Mouse (Mus musculus) midbrain, embryonic 16.5 days (tissue): ENCODE data around the gene Gm21118. TPM values are rescaled to one million over a fixed set of nuclear protein-coding genes. Genes with fewer than 3 reads are reported as not detected.
"Not testable (repeated sequence)": the region's sequence is repeated elsewhere in the genome, so short reads cannot be mapped to it uniquely, and the experiment has no call there.

Experiments
- ATAC-seq: fragments of 200-750 bp; cut with Nextera tagmentation; 2 replicates; pipeline ENCODE4 v1.8.0; 2017; ENCODE audit warnings: moderate TSS enrichment
- H3K27ac ChIP-seq: fragments of 300-500 bp; sonication (generic); 2 replicates; pipeline ENCODE4 v1.5.1; 2014; ENCODE audit warnings: mild to moderate bottlenecking, low read length, mixed read lengths
- H3K27me3 ChIP-seq: fragments of 300-500 bp; sonication (generic); 2 replicates; pipeline ENCODE4 v1.6.1; 2014; ENCODE audit warnings: low read depth, low read length, mixed read lengths; ENCODE audit not compliant: control insufficient read depth, insufficient read depth
- H3K36me3 ChIP-seq: fragments of 300-500 bp; sonication (generic); 2 replicates; pipeline ENCODE4 v1.6.1; 2014; ENCODE audit warnings: mild to moderate bottlenecking, low read length, moderate library complexity, mixed read lengths; ENCODE audit not compliant: control insufficient read depth, insufficient read depth
- H3K4me1 ChIP-seq: fragments of 300-500 bp; sonication (generic); 2 replicates; pipeline ENCODE4 v1.6.1; 2014; ENCODE audit warnings: mild to moderate bottlenecking, low read length, mixed read lengths; ENCODE audit not compliant: control insufficient read depth, insufficient read depth
- H3K4me2 ChIP-seq: fragments of 300-500 bp; sonication (generic); 2 replicates; pipeline ENCODE4 v1.6.1; 2014; ENCODE audit warnings: mild to moderate bottlenecking, low read length, mixed read lengths
- H3K4me3 ChIP-seq: fragments of 300-500 bp; sonication (generic); 2 replicates; pipeline ENCODE4 v1.5.1; 2014; ENCODE audit warnings: low read depth, mild to moderate bottlenecking, low read length, moderate library complexity, mixed read lengths
- H3K9ac ChIP-seq: fragments of 300-500 bp; sonication (generic); 2 replicates; pipeline ENCODE4 v1.6.1; 2014; ENCODE audit warnings: low read depth, low read length, mixed read lengths
- H3K9me3 ChIP-seq: fragments of 300-500 bp; sonication (generic); replicated peaks from 2 replicates; pipeline ENCODE4 v1.6.1; 2014; ENCODE audit warnings: mild to moderate bottlenecking, low read length, mixed read lengths; ENCODE audit not compliant: control insufficient read depth, poor library complexity, severe bottlenecking
- WGBS: fragments of 180-500 bp; shearing (Covaris S2); extraction: QIAGEN DNeasy Blood & Tissue Kit; methylation state at CpG from one replicate; pipeline ENCODE4 v1.1.7; 2014; 5-methylcytosine and 5-hydroxymethylcytosine counted together
- polyA plus RNA-seq: library from polyadenylated mRNA; unstranded; fragments of >200 nt; fragmentation: Nextera tagmentation; extraction: Ambion mirVana; gene quantifications from 2 replicates; pipeline ENCODE4 v1.2.1, GENCODE M21; 2015

The Gm21118 gene
- polyA plus RNA-seq: not detected in 2 replicates

DNA sequence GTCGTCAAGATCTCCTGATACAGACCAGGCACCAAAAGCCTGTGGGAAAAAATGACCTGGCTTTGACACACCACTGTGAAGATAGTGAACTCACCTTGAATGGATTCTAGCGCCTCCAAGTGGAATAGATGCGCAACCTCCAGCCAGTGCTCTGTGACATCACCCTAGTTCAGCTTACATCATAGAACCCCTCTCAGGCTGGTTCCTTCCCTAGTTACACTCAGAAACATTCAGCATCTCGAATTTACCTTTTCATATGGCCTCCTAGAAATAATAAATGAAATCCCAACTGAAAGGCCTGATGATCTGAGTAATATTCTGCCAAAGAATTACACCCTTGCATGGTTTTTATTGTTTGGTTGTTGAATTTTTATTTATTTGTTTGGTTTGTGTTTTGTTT, at the start of gene Gm21118:
TSS of gene Gm21118 (minus strand) at position 101 of the 400 bp plus-strand sequence.
- H3K9ac ChIP-seq, H3K36me3 ChIP-seq, H3K27ac ChIP-seq, H3K4me2 ChIP-seq, H3K4me1 ChIP-seq, H3K4me3 ChIP-seq, H3K27me3 ChIP-seq, ATAC-seq, H3K9me3 ChIP-seq: not testable (repeated sequence)
- no CpG with 5 or more reads among the region's 4 CpGs for whole genome bisulfite sequencing

DNA sequence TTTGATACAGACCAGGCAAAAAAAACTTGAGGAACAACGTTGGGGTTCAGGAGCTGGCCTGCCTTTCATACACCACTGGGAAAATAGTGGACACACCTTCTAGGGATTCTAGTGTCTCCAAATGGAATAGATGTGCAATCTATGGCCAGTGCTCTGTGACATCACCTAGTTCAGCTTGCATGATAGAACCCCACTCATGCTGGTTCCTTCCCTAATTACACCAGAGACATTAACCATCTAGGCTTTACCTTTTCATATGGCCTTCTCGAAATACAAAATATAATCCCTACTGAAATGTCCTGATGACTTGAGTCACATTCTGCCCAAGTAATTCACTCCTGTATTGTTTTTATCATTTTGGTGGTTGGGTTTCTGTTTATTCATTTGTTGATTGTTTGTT, 29.7 kb upstream of the Gm21118 start, which contains the start of the genes Gm29423 and Gm29644:
TSS of gene Gm29423 (minus strand) at position 101 of the 400 bp plus-strand sequence.
TSS of gene Gm29644 (minus strand) at position 157 of the 400 bp plus-strand sequence.
- not testable (repeated sequence) for H3K4me1 ChIP-seq, H3K9ac ChIP-seq, H3K4me3 ChIP-seq, H3K36me3 ChIP-seq, ATAC-seq, H3K9me3 ChIP-seq, H3K4me2 ChIP-seq, H3K27me3 ChIP-seq, H3K27ac ChIP-seq
- no CpG with 5 or more reads among the region's 2 CpGs for WGBS

Other genes with a start within 250 kb of the Gm21118 start
- gene Gm29423, start 29.6 kb upstream of the Gm21118 start, polyA plus RNA-seq: not detected in 2 replicates
- not detected in 2 replicates for gene Gm29644, start 29.7 kb upstream of the Gm21118 start, polyA plus RNA-seq
- not detected in 2 replicates for gene Gm20888, start 168.2 kb upstream of the Gm21118 start, polyA plus RNA-seq